Mouse (Mus musculus): ENCODE results near the gene Ifna1. TPM values are rescaled to one million over a fixed set of nuclear protein-coding genes. Genes with fewer than 3 reads are reported as not detected.
A peak's percentile ranks its signal among the peaks of the same experiment; 100 is the strongest.

Gene Ifna1
- polyA plus RNA-seq, 1 experiment, result not detected

- no peak for DNase-seq (ENCODE audit: extremely low spot score in 1 of 2, low spot score in 1 of 2)
Measured at GRCm38 (mm10) chr4:88867926-88868911, 18.3 kb downstream of the Ifna1 start.

DNA sequence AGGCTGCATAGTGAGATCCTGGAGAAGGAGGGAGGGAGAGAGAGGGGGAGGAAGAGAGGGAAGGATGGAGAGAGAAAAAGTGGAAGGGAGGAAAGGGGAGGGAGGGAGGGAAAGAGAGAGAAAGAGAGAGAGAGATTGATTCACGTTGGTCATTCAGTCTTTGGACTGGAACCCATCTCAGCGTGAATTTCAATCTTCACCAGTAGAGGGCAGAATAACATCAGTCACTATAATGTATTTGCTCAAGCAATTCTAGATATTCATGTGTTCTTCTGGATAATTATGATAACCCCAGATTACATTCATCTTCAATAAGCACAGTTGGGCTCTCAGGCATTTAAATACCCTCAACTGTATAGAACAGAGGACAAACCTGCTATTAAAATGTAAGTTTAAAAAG, 22.8 kb downstream of the Ifna1 start:
- DNase-seq (ENCODE audit: extremely low spot score in 1 of 2, low spot score in 1 of 2), result peak in 1 of 2 experiments; percentile 81

GRCm38 (mm10) chr4:88875435-88876095, 25.7 kb downstream of the Ifna1 start:
- DNase-seq (ENCODE audit: extremely low spot score in 1 of 2, low spot score in 1 of 2), result no peak

- no peak for DNase-seq (ENCODE audit: extremely low spot score in 1 of 2, low spot score in 1 of 2)
Measured at GRCm38 (mm10) chr4:88876520-88876919, 26.6 kb downstream of the Ifna1 start.

GRCm38 (mm10) chr4:88878246-88878645, 28.4 kb downstream of the Ifna1 start:
- no peak for DNase-seq (ENCODE audit: extremely low spot score in 1 of 2, low spot score in 1 of 2)

DNA sequence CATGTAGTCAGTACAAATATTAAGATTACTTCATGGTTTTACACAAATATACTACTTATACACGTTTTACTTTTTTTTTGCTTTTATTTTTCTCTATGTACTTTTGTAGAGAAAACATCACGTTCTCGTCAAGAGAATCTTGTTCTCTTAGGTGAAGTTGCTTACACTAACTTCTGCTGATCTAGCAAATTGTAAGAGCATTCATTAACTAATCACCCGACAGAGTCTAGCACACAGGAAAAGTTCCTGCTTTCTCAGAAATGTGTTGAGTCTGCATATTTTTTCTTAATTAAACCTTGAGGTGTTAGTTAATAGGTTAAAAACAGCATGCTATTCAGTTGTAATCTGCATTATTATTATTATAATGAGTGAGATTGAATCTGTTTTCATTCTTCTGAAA, 28.9 kb downstream of the Ifna1 start:
- DNase-seq (ENCODE audit: extremely low spot score in 1 of 2, low spot score in 1 of 2), result no peak

DNA sequence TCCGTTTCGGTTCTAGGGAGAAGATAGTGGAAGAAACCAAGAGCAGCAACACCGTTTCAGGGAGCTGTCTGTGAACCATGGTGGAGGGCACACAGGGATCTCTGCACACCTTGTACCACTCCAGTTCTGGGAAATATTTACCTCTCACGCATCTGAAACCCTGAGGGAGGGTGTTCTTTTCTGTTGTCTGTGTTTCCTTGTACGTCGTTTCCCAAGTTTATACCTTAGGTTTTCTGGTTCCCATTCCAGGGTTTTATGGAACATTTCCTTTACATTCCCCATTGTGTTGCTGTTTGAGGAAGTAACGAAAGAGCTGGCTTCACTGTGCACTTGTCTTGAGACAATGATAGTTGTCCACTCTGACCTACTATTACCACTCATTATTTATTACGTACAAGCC, 30.2 kb downstream of the Ifna1 start, which contains the start of gene Ifne:
Ifne (minus strand) TSS at position 101 of the 400 bp plus-strand sequence.
- no peak for DNase-seq (ENCODE audit: extremely low spot score in 1 of 2, low spot score in 1 of 2)

DNA sequence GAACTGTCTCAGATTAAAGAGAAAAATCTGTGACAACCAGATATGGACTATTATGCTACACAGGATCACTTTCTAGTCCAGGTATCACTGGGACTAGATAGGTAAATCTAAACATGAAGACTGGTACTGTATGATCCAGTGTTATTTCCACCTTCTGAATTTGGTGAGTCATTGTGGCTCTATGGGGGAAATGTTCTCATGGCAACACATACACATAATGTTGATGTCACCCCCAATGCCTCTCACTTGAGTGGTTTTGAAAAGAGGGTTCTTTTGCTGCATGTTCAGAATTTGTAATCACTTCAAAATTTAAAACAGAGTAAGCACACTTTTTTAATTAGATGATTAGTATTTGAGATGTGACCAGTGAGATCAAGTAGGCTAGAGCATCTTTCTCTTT, 38.3 kb downstream of the Ifna1 start:
- DNase-seq (ENCODE audit: extremely low spot score in 1 of 2, low spot score in 1 of 2), result no peak

DNA sequence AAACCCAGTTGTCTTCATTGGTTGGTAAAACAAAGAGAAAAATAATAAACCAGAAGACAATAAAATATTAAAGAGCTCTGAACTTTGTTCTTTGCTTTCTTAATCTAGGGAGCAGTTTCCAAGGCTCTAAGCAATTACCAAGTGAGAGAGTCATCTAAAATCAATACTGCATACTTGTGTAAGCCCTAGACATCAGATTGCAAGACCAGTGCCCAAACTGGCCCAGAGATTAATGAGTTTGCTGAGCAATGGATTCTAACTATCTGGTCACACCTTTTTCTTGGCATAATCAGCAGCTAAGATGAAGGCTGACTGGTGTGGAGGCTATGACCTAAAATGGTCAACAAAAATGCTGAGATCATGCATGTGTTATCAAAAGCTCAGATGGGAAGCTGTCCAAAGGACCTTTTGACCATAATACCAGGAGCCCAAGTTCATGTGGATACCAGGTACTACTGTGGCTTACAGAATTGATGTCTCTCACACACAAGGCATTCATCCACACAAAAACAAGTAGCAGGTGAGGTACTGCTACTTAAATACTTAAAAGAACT, 43.4 kb downstream of the Ifna1 start:
- DNase-seq (ENCODE audit: extremely low spot score in 1 of 2, low spot score in 1 of 2), result no peak

Other genes with a start within 250 kb of the Ifna1 start
- not detected in 2 replicates for gene Ifna12, start 246.7 kb upstream of the Ifna1 start, polyA plus RNA-seq (2012; rRNA removed)
- gene C87499, start 215.7 kb upstream of the Ifna1 start, polyA plus RNA-seq (2012; rRNA removed), result not detected in 2 replicates
- not detected in 2 replicates for gene Ifna13, start 205.6 kb upstream of the Ifna1 start, polyA plus RNA-seq (2012; rRNA removed)
- not detected in 2 replicates for gene Ifna16, start 173.2 kb upstream of the Ifna1 start, polyA plus RNA-seq (2012; rRNA removed)
- not detected in 2 replicates for gene Ifna2, start 166.2 kb upstream of the Ifna1 start, polyA plus RNA-seq (2012; rRNA removed)
- gene Ifnab, start 158.7 kb upstream of the Ifna1 start, polyA plus RNA-seq (2012; rRNA removed), result not detected in 2 replicates
- 0.80 and 1.0 TPM in 2 replicates for gene Gm26566, start 128.3 kb upstream of the Ifna1 start, polyA plus RNA-seq (2012; rRNA removed)
- 43.0 and 47.0 TPM in 2 replicates for gene Klhl9, start 127.6 kb upstream of the Ifna1 start, polyA plus RNA-seq (2012; rRNA removed)
- gene Gm13271, start 95.2 kb upstream of the Ifna1 start, polyA plus RNA-seq (2012; rRNA removed), result not detected in 2 replicates
- gene Gm13283, start 90.0 kb upstream of the Ifna1 start, polyA plus RNA-seq (2012; rRNA removed), result not detected in 2 replicates
- gene Gm13290, start 76.3 kb upstream of the Ifna1 start, polyA plus RNA-seq (2012; rRNA removed), result not detected in 2 replicates
- not detected in 2 replicates for gene Gm13289, start 73.2 kb upstream of the Ifna1 start, polyA plus RNA-seq (2012; rRNA removed)
- gene Gm13272, start 70.2 kb upstream of the Ifna1 start, polyA plus RNA-seq (2012; rRNA removed), result not detected in 2 replicates
- not detected in 2 replicates for gene Ifnz, start 68.0 kb upstream of the Ifna1 start, polyA plus RNA-seq (2012; rRNA removed)
- gene Gm13276, start 64.4 kb upstream of the Ifna1 start, polyA plus RNA-seq (2012; rRNA removed), result not detected in 2 replicates
- gene Gm13277, start 61.5 kb upstream of the Ifna1 start, polyA plus RNA-seq (2012; rRNA removed), result not detected in 2 replicates
- gene Gm13278, start 58.5 kb upstream of the Ifna1 start, polyA plus RNA-seq (2012; rRNA removed), result not detected in 2 replicates
- not detected in 2 replicates for gene Gm13275, start 55.6 kb upstream of the Ifna1 start, polyA plus RNA-seq (2012; rRNA removed)
- not detected in 2 replicates for gene Gm13279, start 52.7 kb upstream of the Ifna1 start, polyA plus RNA-seq (2012; rRNA removed)
- not detected in 2 replicates for gene Gm13285, start 50.4 kb upstream of the Ifna1 start, polyA plus RNA-seq (2012; rRNA removed)
- not detected in 2 replicates for gene Gm13287, start 46.8 kb upstream of the Ifna1 start, polyA plus RNA-seq (2012; rRNA removed)
- not detected in 2 replicates for gene Gm13288, start 44.6 kb upstream of the Ifna1 start, polyA plus RNA-seq (2012; rRNA removed)
- not detected in 2 replicates for gene Ifna7, start 33.9 kb upstream of the Ifna1 start, polyA plus RNA-seq (2012; rRNA removed)
- not detected in 2 replicates for gene Ifna11, start 30.1 kb upstream of the Ifna1 start, polyA plus RNA-seq (2012; rRNA removed)
- gene Ifna6, start 22.7 kb upstream of the Ifna1 start, polyA plus RNA-seq (2012; rRNA removed), result not detected in 2 replicates
- gene Ifna5, start 14.6 kb upstream of the Ifna1 start, polyA plus RNA-seq (2012; rRNA removed), result not detected in 2 replicates
- not detected in 2 replicates for gene Ifna4, start 8.2 kb upstream of the Ifna1 start, polyA plus RNA-seq (2012; rRNA removed)
- not detected in 2 replicates for gene Ifne, start 30.1 kb downstream of the Ifna1 start, polyA plus RNA-seq (2012; rRNA removed)

Data from frontal cortex, adult 2 months (tissue).